Mouse (Mus musculus): ENCODE data around the gene Gne. TPM values are rescaled to one million over a fixed set of nuclear protein-coding genes. Genes with fewer than 3 reads are reported as not detected.

The Gne gene
- polyA plus RNA-seq, 1 experiment from 2014 or later: 29.9 TPM

DNA sequence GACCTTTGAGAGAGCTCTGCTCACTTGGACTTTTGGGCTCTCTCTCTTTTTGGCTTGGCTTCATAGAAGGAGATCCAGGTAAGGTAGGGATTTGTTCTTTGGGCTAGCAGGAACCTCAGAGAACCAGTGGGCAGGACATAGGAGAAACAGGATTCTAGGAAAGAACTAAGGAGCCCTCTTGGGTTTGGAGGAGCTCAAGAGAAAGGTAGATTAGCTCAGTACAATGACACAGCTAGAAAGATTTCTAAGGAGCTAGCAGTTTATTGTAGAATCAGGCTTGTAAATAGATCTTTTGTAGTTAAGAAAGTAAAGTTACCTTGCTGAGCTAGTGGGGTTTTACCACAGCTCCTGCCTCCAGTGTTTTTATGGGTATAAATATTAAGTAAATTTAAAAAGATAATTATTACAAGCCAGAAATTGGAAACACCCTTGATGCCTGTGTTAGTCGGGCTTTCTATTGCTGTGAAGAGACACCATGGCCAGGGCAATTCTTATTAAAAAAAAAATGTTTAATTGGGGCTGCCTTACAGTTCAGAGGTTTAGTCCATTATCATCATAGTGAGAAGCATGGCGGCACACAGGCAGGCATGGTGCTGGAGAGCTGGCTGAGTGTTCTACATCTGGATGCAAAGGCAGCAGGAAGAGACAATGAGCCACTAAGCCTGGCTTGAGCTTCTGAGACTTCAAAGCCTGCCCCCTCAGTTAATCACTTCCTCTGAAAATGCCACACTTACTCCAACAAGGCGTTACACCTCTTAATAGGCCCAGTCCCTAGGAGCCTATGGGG is 79.2 kb downstream of the Gne start:
- Histone ChIP-seq H3K4me2 (ENCODE audit: low read length) (no peak overlapping the region), H3K4me3 (ENCODE audit: low read depth, low read length) (no peak overlapping the region), H3K9ac (ENCODE audit: low read depth, low read length) (no peak overlapping the region), H3K9me3 (replicated peaks; ENCODE audit: control insufficient read depth, low read length, poor library complexity, severe bottlenecking) (no peaks in the 10 kb centered on the region), H3K27me3 (ENCODE audit: control insufficient read depth, insufficient read depth, low read depth, low read length) (no peaks in the 10 kb centered on the region), H3K27ac (ENCODE audit: low read length) (no peak overlapping the region), H3K36me3 (ENCODE audit: control insufficient read depth, insufficient read depth, low read length) (no peaks in the 10 kb centered on the region), H3K4me1 (ENCODE audit: control insufficient read depth, insufficient read depth, low read length) (no peaks in the 10 kb centered on the region)
- WGBS: 70% methylated on average over 3 of the region's 3 CpGs
- ATAC-seq: no peak

DNA sequence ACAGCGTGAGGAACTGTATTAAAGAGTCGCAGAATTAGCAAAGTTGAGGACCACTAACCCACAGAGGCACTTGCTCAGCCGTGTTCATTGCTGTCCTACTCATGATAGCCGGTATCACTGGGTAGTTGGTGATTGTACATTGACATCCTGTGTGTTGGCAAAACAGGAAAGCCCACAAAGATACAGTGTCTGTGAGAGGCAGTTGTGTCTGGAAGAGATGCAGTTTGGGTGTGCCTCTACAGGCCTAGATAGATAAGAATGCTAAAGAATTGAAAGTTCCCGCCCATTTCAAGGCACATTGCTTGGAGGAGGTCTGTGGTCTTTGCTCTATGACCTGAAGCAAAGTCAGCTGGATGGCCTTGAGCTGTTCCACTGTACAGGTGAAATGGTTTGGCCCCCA is 79.9 kb downstream of the Gne start, which contains the start of gene Clta:
Gene Clta (plus strand): TSS at position 327 of the 400 bp plus-strand sequence.
- Histone ChIP-seq H3K4me3 (ENCODE audit: low read depth, low read length) (no peak within 1 kb of the TSS), H3K4me2 (ENCODE audit: low read length) (no peak within 1 kb of the TSS), H3K4me1 (ENCODE audit: control insufficient read depth, insufficient read depth, low read length) (no peaks in the 10 kb centered on the region), H3K9me3 (replicated peaks; ENCODE audit: control insufficient read depth, low read length, poor library complexity, severe bottlenecking) (no peaks in the 10 kb centered on the region), H3K27ac (ENCODE audit: low read length) (no peak within 1 kb of the TSS), H3K27me3 (ENCODE audit: control insufficient read depth, insufficient read depth, low read depth, low read length) (no peaks in the 10 kb centered on the region), H3K9ac (ENCODE audit: low read depth, low read length) (no peak within 1 kb of the TSS), H3K36me3 (ENCODE audit: control insufficient read depth, insufficient read depth, low read length) (no peaks in the 10 kb centered on the region)
- 91% methylated on average over 5 of the region's 5 CpGs for WGBS
- ATAC-seq: no peak

- no peaks in the 10 kb centered on the region for H3K9me3 ChIP-seq (replicated peaks; ENCODE audit: control insufficient read depth, low read length, poor library complexity, severe bottlenecking)
- 84% methylated on average over 6 of the region's 6 CpGs for WGBS
- no peak overlapping the region for H3K9ac ChIP-seq (ENCODE audit: low read depth, low read length)
- no peak overlapping the region for H3K4me3 ChIP-seq (ENCODE audit: low read depth, low read length)
- no peak overlapping the region for H3K27ac ChIP-seq (ENCODE audit: low read length)
- H3K27me3 ChIP-seq (ENCODE audit: control insufficient read depth, insufficient read depth, low read depth, low read length): no peaks in the 10 kb centered on the region
- H3K36me3 ChIP-seq (ENCODE audit: control insufficient read depth, insufficient read depth, low read length): no peaks in the 10 kb centered on the region
- H3K4me2 ChIP-seq (ENCODE audit: low read length): no peak overlapping the region
- no peak for ATAC-seq
- H3K4me1 ChIP-seq (ENCODE audit: control insufficient read depth, insufficient read depth, low read length): no peaks in the 10 kb centered on the region
Observed at GRCm38 (mm10) chr4:44003622-44004021, 80.4 kb downstream of the Gne start.

DNA sequence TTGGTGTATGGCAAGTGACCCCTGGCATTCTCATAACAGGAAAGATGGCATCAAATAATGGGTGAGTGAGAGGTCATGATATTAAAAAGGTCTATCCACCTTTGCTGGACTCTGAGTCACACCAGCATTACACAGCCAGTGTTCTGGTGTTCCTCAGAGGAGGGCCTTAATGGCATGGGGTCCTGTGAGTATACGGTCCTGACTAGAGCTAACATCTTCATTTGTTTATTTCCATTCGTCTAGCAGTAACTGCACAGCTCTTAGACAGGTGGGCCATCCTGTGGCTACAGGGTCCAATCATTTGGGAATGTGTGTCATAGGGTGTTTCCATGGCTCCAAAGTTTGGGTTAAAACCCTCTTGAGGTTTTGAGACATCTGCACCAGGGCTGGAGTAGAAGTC is 89.6 kb downstream of the Gne start:
- H3K9ac ChIP-seq (ENCODE audit: low read depth, low read length): no peak overlapping the region
- WGBS: 86% methylated on average over 2 of the region's 2 CpGs

DNA sequence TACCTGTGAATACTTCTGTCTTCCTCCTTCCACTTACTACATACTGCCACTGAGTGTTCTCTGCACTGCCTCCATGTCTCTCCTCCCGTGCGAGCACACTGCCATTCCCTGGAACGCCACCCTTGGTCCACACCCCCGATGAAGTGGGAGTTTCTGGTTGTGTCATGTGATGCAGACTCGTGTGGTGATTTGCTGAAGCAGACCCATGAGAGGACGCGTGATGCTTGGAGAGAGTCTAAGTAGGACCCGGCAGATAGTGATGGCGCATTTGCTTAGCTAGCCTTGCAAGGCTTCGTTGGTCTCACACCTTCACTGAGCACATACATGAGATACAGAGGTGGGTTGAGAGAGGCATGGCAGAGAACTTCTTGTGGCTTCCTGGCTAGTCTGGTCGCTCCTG is 90.9 kb downstream of the Gne start:
- Histone ChIP-seq H3K36me3 (ENCODE audit: control insufficient read depth, insufficient read depth, low read length) (no peaks in the 10 kb centered on the region), H3K27ac (ENCODE audit: low read length) (no peak overlapping the region), H3K4me3 (ENCODE audit: low read depth, low read length) (no peak overlapping the region), H3K9me3 (replicated peaks; ENCODE audit: control insufficient read depth, low read length, poor library complexity, severe bottlenecking) (no peaks in the 10 kb centered on the region), H3K9ac (ENCODE audit: low read depth, low read length) (no peak overlapping the region), H3K27me3 (ENCODE audit: control insufficient read depth, insufficient read depth, low read depth, low read length) (no peaks in the 10 kb centered on the region), H3K4me1 (ENCODE audit: control insufficient read depth, insufficient read depth, low read length) (no peaks in the 10 kb centered on the region), H3K4me2 (ENCODE audit: low read length) (no peak overlapping the region)
- 93% methylated on average over 11 of the region's 11 CpGs for WGBS
- no peak for ATAC-seq

More for the DNA sequence above, 89.6 kb downstream of the Gne start:
- Histone ChIP-seq H3K36me3 (ENCODE audit: control insufficient read depth, insufficient read depth, low read length) (no peaks in the 10 kb centered on the region), H3K27me3 (ENCODE audit: control insufficient read depth, insufficient read depth, low read depth, low read length) (no peaks in the 10 kb centered on the region), H3K4me2 (ENCODE audit: low read length) (no peak overlapping the region), H3K9me3 (replicated peaks; ENCODE audit: control insufficient read depth, low read length, poor library complexity, severe bottlenecking) (no peaks in the 10 kb centered on the region), H3K4me3 (ENCODE audit: low read depth, low read length) (no peak overlapping the region), H3K4me1 (ENCODE audit: control insufficient read depth, insufficient read depth, low read length) (no peaks in the 10 kb centered on the region), H3K27ac (ENCODE audit: low read length) (no peak overlapping the region)
- ATAC-seq: no peak

- Histone ChIP-seq H3K4me3 (ENCODE audit: low read depth, low read length) (no peak overlapping the region), H3K4me2 (ENCODE audit: low read length) (no peak overlapping the region), H3K27ac (ENCODE audit: low read length) (no peak overlapping the region), H3K9ac (ENCODE audit: low read depth, low read length) (no peak overlapping the region), H3K4me1 (ENCODE audit: control insufficient read depth, insufficient read depth, low read length) (no peaks in the 10 kb centered on the region), H3K36me3 (ENCODE audit: control insufficient read depth, insufficient read depth, low read length) (no peaks in the 10 kb centered on the region), H3K9me3 (replicated peaks; ENCODE audit: control insufficient read depth, low read length, poor library complexity, severe bottlenecking) (no peaks in the 10 kb centered on the region), H3K27me3 (ENCODE audit: control insufficient read depth, insufficient read depth, low read depth, low read length) (peaks cover 1% of the 10 kb centered on the region)
- WGBS: 85% methylated on average over 3 of the region's 3 CpGs
- no peak for ATAC-seq
Observed at GRCm38 (mm10) chr4:43988976-43989375, 95.0 kb downstream of the Gne start.

DNA sequence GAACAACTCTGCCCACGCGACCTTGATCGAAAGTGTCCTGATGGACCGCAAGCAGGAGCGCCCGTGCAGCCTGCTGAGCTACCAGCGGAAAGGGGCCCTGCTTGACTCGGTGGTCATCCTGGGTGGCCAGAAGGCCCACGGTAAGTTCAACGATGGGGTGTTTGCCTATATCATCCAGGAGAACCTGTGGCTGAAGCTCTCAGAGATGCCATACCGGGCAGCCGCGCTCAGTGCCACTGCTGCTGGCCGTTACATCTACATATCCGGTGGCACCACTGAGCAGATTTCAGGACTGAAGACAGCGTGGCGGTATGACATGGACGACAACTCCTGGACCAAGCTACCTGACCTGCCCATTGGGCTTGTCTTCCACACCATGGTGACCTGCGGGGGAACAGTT is 99.7 kb downstream of the Gne start:
- peaks cover 7% of the 10 kb centered on the region for H3K27me3 ChIP-seq (ENCODE audit: control insufficient read depth, insufficient read depth, low read depth, low read length)
- no peak overlapping the region for H3K27ac ChIP-seq (ENCODE audit: low read length)
- no peak overlapping the region for H3K4me2 ChIP-seq (ENCODE audit: low read length)
- H3K4me3 ChIP-seq (ENCODE audit: low read depth, low read length): no peak overlapping the region
- 93% methylated on average over 19 of the region's 19 CpGs for WGBS
- no peaks in the 10 kb centered on the region for H3K4me1 ChIP-seq (ENCODE audit: control insufficient read depth, insufficient read depth, low read length)
- no peaks in the 10 kb centered on the region for H3K9me3 ChIP-seq (replicated peaks; ENCODE audit: control insufficient read depth, low read length, poor library complexity, severe bottlenecking)
- H3K36me3 ChIP-seq (ENCODE audit: control insufficient read depth, insufficient read depth, low read length): no peaks in the 10 kb centered on the region
- ATAC-seq: no peak
- H3K9ac ChIP-seq (ENCODE audit: low read depth, low read length): no peak overlapping the region

Other genes with a start within 250 kb of the Gne start
- not detected in 2 replicates for gene Olfr157, start 244.0 kb downstream of the Gne start, polyA plus RNA-seq (2015; fragmentation: Nextera tagmentation; extraction: Ambion mirVana)
- gene Olfr155, start 232.6 kb downstream of the Gne start, polyA plus RNA-seq (2015; fragmentation: Nextera tagmentation; extraction: Ambion mirVana): not detected in 2 replicates
- 4.4 and 6.1 TPM in 2 replicates for gene Reck, start 208.6 kb downstream of the Gne start, polyA plus RNA-seq (2015; fragmentation: Nextera tagmentation; extraction: Ambion mirVana)
- 26.6 and 32.1 TPM in 2 replicates for gene Glipr2, start 126.8 kb downstream of the Gne start, polyA plus RNA-seq (2015; fragmentation: Nextera tagmentation; extraction: Ambion mirVana)
- gene Ccin, start 100.7 kb downstream of the Gne start, polyA plus RNA-seq (2015; fragmentation: Nextera tagmentation; extraction: Ambion mirVana): not detected in 2 replicates
- gene Clta, start 79.7 kb downstream of the Gne start, polyA plus RNA-seq (2015; fragmentation: Nextera tagmentation; extraction: Ambion mirVana): 340 and 348 TPM in 2 replicates
- gene Rnf38, start 149.6 kb upstream of the Gne start, polyA plus RNA-seq (2015; fragmentation: Nextera tagmentation; extraction: Ambion mirVana): 30.3 and 38.5 TPM in 2 replicates
- gene Melk, start 216.7 kb upstream of the Gne start, polyA plus RNA-seq (2015; fragmentation: Nextera tagmentation; extraction: Ambion mirVana): 4.0 and 5.7 TPM in 2 replicates